Mouse (Mus musculus) heart, postnatal 0 days (tissue): ENCODE data around the gene Sdad1.
A peak's percentile ranks its signal among the peaks of the same experiment; 100 is the strongest.

ENCODE experiments used
- CTCF ChIP-seq: IDR thresholded peaks from 2 replicates; pipeline ENCODE4 v1.5.1; 2016; ENCODE audit warnings: antibody characterized with exemption, control low read depth, low read depth
- EP300 ChIP-seq: IDR thresholded peaks from 2 replicates; pipeline ENCODE4 v1.6.1; 2016; ENCODE audit warnings: antibody characterized with exemption, low read depth

DNA sequence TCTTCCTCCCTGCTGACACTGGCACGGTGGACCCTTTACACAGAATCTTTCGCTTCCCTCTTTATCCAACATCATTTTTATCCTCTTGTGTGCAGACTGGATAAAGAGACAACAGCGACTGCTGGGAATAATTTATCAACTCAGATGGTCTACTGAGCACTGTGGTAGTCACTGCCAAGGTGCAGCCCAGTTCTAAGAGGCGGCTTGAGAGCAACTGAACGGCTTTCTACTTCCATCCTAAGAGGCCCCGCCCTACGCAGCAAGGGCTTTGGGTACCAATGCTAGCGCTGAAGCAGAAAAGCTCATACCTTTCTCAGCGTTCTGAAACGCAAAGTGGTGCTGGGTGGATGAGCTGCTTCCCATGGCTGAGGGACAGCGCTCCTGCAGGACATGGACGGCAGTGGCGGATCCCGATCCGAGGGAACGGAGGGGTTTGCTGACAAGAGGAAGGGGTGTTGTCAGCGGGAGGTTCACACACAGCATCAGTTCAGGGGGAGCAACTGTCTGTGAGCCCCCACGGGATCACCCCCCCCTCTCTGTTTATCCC, 57.4 kb downstream of the Sdad1 start:
- TF ChIP-seq CTCF (peak; percentile 45), EP300 (no peak)
